Mouse (Mus musculus): ENCODE data around the gene Tppp2. TPM values are rescaled to one million over a fixed set of nuclear protein-coding genes. Genes with fewer than 3 reads are reported as not detected.

Gene Tppp2
- total and polyA plus RNA-seq, 3 experiments = not detected

DNA sequence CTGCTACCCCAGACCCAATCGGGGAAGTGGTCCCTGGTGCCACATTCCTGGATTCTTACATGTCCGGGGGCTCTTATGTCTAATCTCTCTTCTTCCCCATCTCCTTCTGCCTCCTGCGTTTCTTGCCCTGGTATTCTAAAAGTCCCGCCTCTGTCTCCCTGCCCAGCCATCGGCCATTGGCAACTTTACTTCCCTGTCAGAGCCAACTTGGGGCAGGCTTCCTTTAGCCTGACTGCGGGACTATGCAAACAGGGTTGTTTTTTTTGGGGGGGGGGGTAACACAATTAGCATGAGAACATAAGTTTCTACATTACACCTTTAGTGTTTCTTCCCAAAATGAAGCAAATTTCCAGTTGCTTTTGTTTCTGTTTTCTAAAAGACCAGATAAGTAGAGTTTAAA lies 25.1 kb downstream of the Tppp2 start:
- DNase-seq = no peak

DNA sequence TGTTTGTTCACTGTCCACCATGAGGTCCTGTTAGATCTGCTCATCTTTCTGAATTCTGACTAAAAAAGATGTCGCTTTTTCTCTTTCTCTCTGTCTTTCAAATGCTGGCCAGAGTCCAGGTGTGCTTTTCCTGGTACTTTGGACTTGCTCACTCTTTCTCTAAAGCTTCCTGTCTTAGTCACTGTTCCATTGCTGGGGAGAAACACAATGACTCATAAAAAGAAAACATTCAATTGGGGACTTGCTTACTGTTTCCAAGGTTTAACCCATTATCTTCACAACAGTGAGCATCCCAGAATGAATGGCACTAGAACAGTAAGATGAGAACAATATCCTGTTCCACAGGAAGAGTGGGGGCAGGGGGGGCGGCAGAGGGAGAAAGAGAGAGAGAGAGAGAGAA lies 42.1 kb downstream of the Tppp2 start:
- DNase-seq = no peak

DNA sequence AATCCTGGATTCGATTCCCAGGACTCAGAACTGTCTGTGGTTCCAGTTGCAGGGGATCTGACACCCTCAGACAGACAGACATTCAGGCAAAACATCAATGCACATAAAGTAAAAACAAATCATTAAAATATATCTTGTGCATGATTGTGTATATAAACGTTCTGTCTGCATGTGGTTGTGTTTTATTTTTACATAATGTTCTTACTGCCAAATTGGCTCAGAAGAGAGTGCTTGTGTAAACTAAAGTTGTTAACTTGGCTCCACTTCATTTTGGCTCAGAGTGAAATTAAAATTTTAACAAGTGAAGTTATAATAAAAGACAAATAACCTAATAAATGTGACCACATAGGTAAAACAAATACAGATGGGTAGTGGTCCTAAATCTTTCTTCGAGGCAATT lies 49.2 kb downstream of the Tppp2 start:
- no peak for DNase-seq

Other genes with a start within 250 kb of the Tppp2 start
- not detected for gene Gm17079, start 223.0 kb upstream of the Tppp2 start, total RNA-seq (2021)
- not detected in 2 replicates for gene Gm17079, start 223.0 kb upstream of the Tppp2 start, polyA plus RNA-seq (2012; rRNA removed)
- not detected for gene Gm5800, start 201.2 kb upstream of the Tppp2 start, total RNA-seq (2021)
- gene Gm5800, start 201.2 kb upstream of the Tppp2 start, polyA plus RNA-seq (2012; rRNA removed) = not detected in 2 replicates
- gene Ang4, start 144.8 kb upstream of the Tppp2 start, total RNA-seq (2021) = not detected
- gene Ang4, start 144.8 kb upstream of the Tppp2 start, polyA plus RNA-seq (2012; rRNA removed) = not detected in 2 replicates
- not detected for gene AY358078, start 118.4 kb upstream of the Tppp2 start, total RNA-seq (2021)
- gene AY358078, start 118.4 kb upstream of the Tppp2 start, polyA plus RNA-seq (2012; rRNA removed) = not detected in 2 replicates
- gene Ear6, start 64.7 kb upstream of the Tppp2 start, total RNA-seq (2021) = not detected
- not detected in 2 replicates for gene Ear6, start 64.7 kb upstream of the Tppp2 start, polyA plus RNA-seq (2012; rRNA removed)
- gene Mettl17, start 33.6 kb upstream of the Tppp2 start, total RNA-seq (2021) = 10 to 100 TPM; 31.0 to 33.4 TPM
- gene Mettl17, start 33.6 kb upstream of the Tppp2 start, polyA plus RNA-seq (2012; rRNA removed) = 48.8 and 99.4 TPM in 2 replicates
- under 1 TPM; 0.45 to 0.58 TPM for gene Slc39a2, start 25.5 kb upstream of the Tppp2 start, total RNA-seq (2021)
- 0.48 and 0.61 TPM in 2 replicates for gene Slc39a2, start 25.5 kb upstream of the Tppp2 start, polyA plus RNA-seq (2012; rRNA removed)
- gene Ndrg2, start 4.3 kb upstream of the Tppp2 start, total RNA-seq (2021) = 100 to 1,000 TPM; 223 to 343 TPM
- 390 and 417 TPM in 2 replicates for gene Ndrg2, start 4.3 kb upstream of the Tppp2 start, polyA plus RNA-seq (2012; rRNA removed)
- gene Rnase13, start 4.3 kb downstream of the Tppp2 start, total RNA-seq (2021) = not detected
- not detected in 2 replicates for gene Rnase13, start 4.3 kb downstream of the Tppp2 start, polyA plus RNA-seq (2012; rRNA removed)
- 10 to 100 TPM; 39.7 to 56.9 TPM for gene Arhgef40, start 66.3 kb downstream of the Tppp2 start, total RNA-seq (2021)
- 97.8 and 107 TPM in 2 replicates for gene Arhgef40, start 66.3 kb downstream of the Tppp2 start, polyA plus RNA-seq (2012; rRNA removed)
- gene Tmem253, start 97.2 kb downstream of the Tppp2 start, total RNA-seq (2021) = 1 to 10 TPM; 1.6 to 2.1 TPM
- gene Tmem253, start 97.2 kb downstream of the Tppp2 start, polyA plus RNA-seq (2012; rRNA removed) = 0.36 and 0.83 TPM in 2 replicates
- 10 to 100 TPM; 40.7 to 52.9 TPM for gene Zfp219, start 102.3 kb downstream of the Tppp2 start, total RNA-seq (2021)
- gene Zfp219, start 102.3 kb downstream of the Tppp2 start, polyA plus RNA-seq (2012; rRNA removed) = 133 and 156 TPM in 2 replicates
- not detected for gene Olfr221, start 124.0 kb downstream of the Tppp2 start, total RNA-seq (2021)
- gene Olfr221, start 124.0 kb downstream of the Tppp2 start, polyA plus RNA-seq (2012; rRNA removed) = not detected in 2 replicates
- gene Hnrnpc, start 185.6 kb downstream of the Tppp2 start, total RNA-seq (2021) = 100 to 1,000 TPM; 240 to 298 TPM
- gene Hnrnpc, start 185.6 kb downstream of the Tppp2 start, polyA plus RNA-seq (2012; rRNA removed) = 24.4 and 40.6 TPM in 2 replicates
- gene Rpgrip1, start 192.3 kb downstream of the Tppp2 start, total RNA-seq (2021) = 1 to 10 TPM in 1 of 2 experiments, under 1 TPM in 1; 0.26 to 1.2 TPM
- 0.33 and 0.55 TPM in 2 replicates for gene Rpgrip1, start 192.3 kb downstream of the Tppp2 start, polyA plus RNA-seq (2012; rRNA removed)

Measured in adrenal gland, adult 2 months (tissue).